ENCODE assay signal across 8 mouse cellular contexts in genomic region chr11:106980455-106980854, GRCm38 (mm10). TPM values are rescaled to one million over a fixed set of nuclear protein-coding genes. Genes with fewer than 3 reads are reported as not detected.
DNase-seq lines count a peak whose midpoint lies in the region; ATAC-seq and TF ChIP-seq lines count a peak whose summit lies in the region.

No protein-coding gene starts in this region.

- peak; percentile 82 for TF ChIP-seq CTCF in cortical plate, adult 2 months (IDR thresholded peaks at IDR 0.05; ENCODE audit: extremely low read depth, insufficient read depth, low read length)

- peak; percentile 17 for DNase-seq in ovary, adult 18-20 months (ENCODE audit: low spot score)
- DNase-seq in ovary, postnatal 10 days (ENCODE audit: low spot score), result no peak
- DNase-seq in R1 (ENCODE audit: low read depth, low spot score), result peak; percentile 85
- peak; percentile 58 to 82 for DNase-seq in heart, postnatal 14 days
- peak; percentile 38 for DNase-seq in layer of hippocampus, adult 9-11 months
- DNase-seq in thymus, postnatal 14 days, result peak; percentile 57

- H3K27ac ChIP-seq in cortical plate, adult 2 months (ENCODE audit: insufficient read depth, low read length), result no peak overlapping the region

- H3K4me3 ChIP-seq in cortical plate, adult 2 months (ENCODE audit: insufficient read depth, low read length), result no peak overlapping the region

- peak; percentile 76 for ATAC-seq in megakaryocyte-erythroid progenitor cell, adult 5-6 weeks (replicated peaks; ENCODE audit: low FRiP score, low TSS enrichment, poor library complexity, severe bottlenecking)

- TF ChIP-seq POLR2A in cortical plate, adult 2 months (IDR thresholded peaks at IDR 0.05; ENCODE audit: extremely low read depth, insufficient read depth, low read length), result no peak

- intact Hi-C loops in heart, postnatal 14 days (cut with DNase I), result loop anchor here (1.0 kb wide), 1 partner anchor 129 kb away; no protein-coding TSS in a partner anchor

- peaks cover 2% of the 10 kb centered on the region; the same call in 1 of the 2 replicates for H3K4me1 ChIP-seq in cortical plate, adult 2 months (ENCODE audit: control insufficient read depth, insufficient read depth, low read length)

RNA-seq across cellular contexts. Expression of gene Kpna2, which starts 18.9 kb away (rescaled TPM):
- polyA plus RNA-seq in cortical plate, adult 2 months (2012; rRNA removed), result 30.6 and 32.4 TPM in 2 replicates
- total RNA-seq in heart, postnatal 14 days (2021), result 100 to 1,000 TPM in 1 of 2 experiments, 10 to 100 TPM in 1; 84.2 to 103 TPM
- 179 and 203 TPM in 2 replicates for total RNA-seq in megakaryocyte-erythroid progenitor cell, adult 5-6 weeks (2014; fragmentation: Nextera tagmentation)
- 146 and 149 TPM in 2 replicates for total RNA-seq in megakaryocyte-erythroid progenitor cell, adult 5-6 weeks (2017)

RNA-seq across cellular contexts. Expression of gene 1810010H24Rik, which starts 45.0 kb away (rescaled TPM):
- 3.8 and 4.3 TPM in 2 replicates for polyA plus RNA-seq in cortical plate, adult 2 months (2012; rRNA removed)
- total RNA-seq in heart, postnatal 14 days (2021), result 1 to 10 TPM; 1.8 to 2.7 TPM
- total RNA-seq in megakaryocyte-erythroid progenitor cell, adult 5-6 weeks (2014; fragmentation: Nextera tagmentation), result 1.7 TPM in 1 of 2 replicates, not detected in the other
- total RNA-seq in megakaryocyte-erythroid progenitor cell, adult 5-6 weeks (2017), result 1.3 TPM in 1 of 2 replicates, not detected in the other

RNA-seq across cellular contexts. Expression of gene Smurf2, which starts 59.9 kb away (rescaled TPM):
- polyA plus RNA-seq in cortical plate, adult 2 months (2012; rRNA removed), result 13.7 and 13.8 TPM in 2 replicates
- 10 to 100 TPM; 36.4 to 39.4 TPM for total RNA-seq in heart, postnatal 14 days (2021)
- 12.0 and 13.1 TPM in 2 replicates for total RNA-seq in megakaryocyte-erythroid progenitor cell, adult 5-6 weeks (2014; fragmentation: Nextera tagmentation)
- total RNA-seq in megakaryocyte-erythroid progenitor cell, adult 5-6 weeks (2017), result 22.0 and 24.5 TPM in 2 replicates
